Mouse (Mus musculus) adrenal gland, adult 18-20 months (tissue): ENCODE measurements around the gene Fgd2. TPM values are rescaled to one million over a fixed set of nuclear protein-coding genes. Genes with fewer than 3 reads are reported as not detected.

Experiments used
- DNase-seq, 2 experiments: peaks; one replicate each; pipeline ENCODE4 v3.0.0; 2021 to 2022; ENCODE audit warnings: low spot score in 2 of 2
- total RNA-seq, 2 experiments: library from RNA; stranded (reverse); gene quantifications; 1 replicate in 1 of 2; 2 replicates in 1 of 2; pipeline ENCODE4 v1.2.3; 2021

Fgd2 gene
- total RNA-seq, 2 experiments from 2014 or later = 3.7 to 9.5 TPM

DNA sequence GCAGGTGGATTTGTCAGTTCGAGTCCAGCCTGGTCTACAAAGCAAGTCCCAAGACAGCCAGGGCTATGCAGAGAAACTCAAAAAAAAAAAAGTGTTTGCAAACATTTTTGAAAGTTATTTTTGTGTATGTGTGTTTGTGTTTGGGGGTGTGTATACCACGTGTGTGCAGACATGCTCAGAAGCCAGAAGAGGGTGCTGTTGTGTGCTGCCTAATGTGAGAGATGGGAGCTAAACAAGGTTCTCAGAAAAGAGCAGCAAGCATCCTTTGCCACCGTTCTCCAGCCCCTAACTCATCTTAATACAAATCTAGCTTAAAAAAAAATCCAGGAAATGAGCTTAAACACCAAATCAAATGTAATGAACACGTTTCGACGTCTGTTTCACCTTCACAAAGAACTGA is 61.6 kb downstream of the Fgd2 start:
- no peak for DNase-seq

- DNase-seq = no peak
Observed at GRCm38 (mm10) chr17:29422912-29423504, 62.3 kb downstream of the Fgd2 start.

- DNase-seq = no peak
Observed at GRCm38 (mm10) chr17:29423991-29424390, 63.3 kb downstream of the Fgd2 start.

DNA sequence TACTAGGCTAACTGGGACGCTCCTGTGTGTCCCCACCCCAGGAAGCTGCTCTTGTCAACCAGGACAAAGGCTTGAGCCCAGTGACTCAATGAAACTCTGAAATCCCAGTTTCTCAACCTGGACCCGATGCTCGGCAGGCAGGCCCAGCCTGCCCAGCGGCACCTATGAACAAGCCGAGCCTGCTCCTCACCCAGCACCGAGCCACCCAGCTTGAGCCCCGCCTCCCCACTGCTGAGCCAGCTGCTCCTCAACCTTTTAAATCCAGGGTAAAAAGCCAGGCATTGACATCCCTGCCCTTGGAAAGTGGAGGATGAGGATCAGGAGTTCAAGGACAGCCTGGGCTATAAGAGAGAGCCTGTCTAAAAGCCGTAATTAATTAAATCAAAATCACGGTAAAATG is 64.6 kb downstream of the Fgd2 start:
- DNase-seq = no peak

GRCm38 (mm10) chr17:29428213-29428612 is 67.5 kb downstream of the Fgd2 start:
- no peak for DNase-seq

DNA sequence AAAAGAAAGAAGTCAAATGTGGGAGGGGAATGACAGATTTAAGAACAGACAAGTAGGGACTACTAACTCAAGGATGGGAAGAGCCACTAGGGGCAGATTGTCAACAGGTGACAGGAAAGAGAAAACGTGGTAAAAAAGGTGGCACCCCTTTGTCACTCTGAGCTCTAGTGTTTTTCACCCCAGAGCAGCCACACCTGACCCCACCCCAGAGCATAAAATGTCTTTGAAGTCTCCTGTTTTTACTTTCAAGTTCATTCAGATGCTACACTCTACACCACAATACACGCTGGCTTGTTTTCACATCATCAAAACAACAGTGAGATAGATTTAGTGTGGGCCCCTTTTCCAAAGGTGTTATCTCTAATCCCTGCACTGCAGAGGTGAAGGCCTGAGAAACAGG is 68.1 kb downstream of the Fgd2 start:
- no peak for DNase-seq

Other genes with a start within 250 kb of the Fgd2 start
- under 1 TPM; 0.20 to 0.54 TPM for gene Rab44, start 246.8 kb upstream of the Fgd2 start, total RNA-seq
- under 1 TPM; 0.33 to 0.35 TPM for gene Cpne5, start 122.7 kb upstream of the Fgd2 start, total RNA-seq
- 10 to 100 TPM; 21.3 to 22.4 TPM for gene Ppil1, start 96.7 kb upstream of the Fgd2 start, total RNA-seq
- 100 to 1,000 TPM; 111 to 147 TPM for gene BC004004, start 92.1 kb upstream of the Fgd2 start, total RNA-seq
- 10 to 100 TPM; 16.8 to 52.3 TPM for gene Pi16, start 43.2 kb upstream of the Fgd2 start, total RNA-seq
- gene Mtch1, start 13.0 kb upstream of the Fgd2 start, total RNA-seq = 100 to 1,000 TPM; 252 to 293 TPM
- 100 to 1,000 TPM; 132 to 171 TPM for gene Pim1, start 129.8 kb downstream of the Fgd2 start, total RNA-seq
- not detected for gene Gm17657, start 188.7 kb downstream of the Fgd2 start, total RNA-seq
- gene Tbc1d22b, start 188.9 kb downstream of the Fgd2 start, total RNA-seq = 10 to 100 TPM; 25.4 to 30.2 TPM
- gene Tmem217, start 191.5 kb downstream of the Fgd2 start, total RNA-seq = not detected